Mouse (Mus musculus) G1E (cell line): ENCODE data around the gene Tbx6. TPM values are rescaled to one million over a fixed set of nuclear protein-coding genes. Genes with fewer than 3 reads are reported as not detected.

Source experiments
- ATAC-seq: 2 replicates; pipeline ENCODE4 v1.8.0; 2016; ENCODE audit warnings: mild to moderate bottlenecking; ENCODE audit not compliant: insufficient number of reproducible peaks, poor library complexity, low FRiP score, severe bottlenecking; ENCODE audit errors: extremely low read depth
- DNase-seq: peaks from one replicate; pipeline ENCODE4 v3.0.0; 2012; ENCODE audit warnings: low spot score
- H3K27me3 ChIP-seq: 2 replicates; pipeline ENCODE4 v1.6.1; 2012; ENCODE audit warnings: mild to moderate bottlenecking, low read length, inconsistent platforms; ENCODE audit not compliant: insufficient read depth
- H3K36me3 ChIP-seq: replicated peaks from 2 replicates; pipeline ENCODE3; 2012; ENCODE audit warnings: mild to moderate bottlenecking, inconsistent platforms
- H3K4me1 ChIP-seq: 2 replicates; pipeline ENCODE4 v1.6.1; 2012; ENCODE audit warnings: low read depth, low read length, inconsistent platforms, mixed read lengths; ENCODE audit not compliant: insufficient read depth
- H3K4me3 ChIP-seq: 2 replicates; pipeline ENCODE4 v1.5.1; 2012; ENCODE audit warnings: low read depth, mild to moderate bottlenecking, inconsistent platforms, low read length, moderate library complexity, mixed read lengths
- H3K9me3 ChIP-seq: replicated peaks from 2 replicates; pipeline ENCODE4 v1.6.1; 2012; ENCODE audit warnings: inconsistent platforms
- CTCF ChIP-seq: IDR thresholded peaks from 2 replicates; pipeline ENCODE4 v1.5.1; 2012; ENCODE audit warnings: low read depth, low read length, inconsistent platforms, mixed read lengths
- GATA1 ChIP-seq: IDR thresholded peaks from 2 replicates; pipeline ENCODE4 v1.6.1; 2012; ENCODE audit warnings: borderline replicate concordance, low read length, inconsistent platforms, mixed read lengths
- GATA2 ChIP-seq: IDR thresholded peaks from 2 replicates; pipeline ENCODE4 v1.6.1; 2012; ENCODE audit warnings: low read depth, low read length, inconsistent platforms, borderline replicate concordance
- POLR2AphosphoS5 ChIP-seq: IDR thresholded peaks from 2 replicates; pipeline ENCODE4 v1.6.1; 2012; ENCODE audit warnings: low read depth, low read length, inconsistent platforms; ENCODE audit not compliant: insufficient replicate concordance
- TAL1 ChIP-seq: conservative IDR thresholded peaks from 2 replicates; pipeline ENCODE4 v1.6.1; 2012; ENCODE audit warnings: low read depth, low read length, inconsistent platforms, mixed read lengths
- polyA plus RNA-seq: library from polyadenylated mRNA; stranded (reverse); fragments of >175 nt; gene quantifications from 2 replicates; pipeline ENCODE4 v1.2.3, GENCODE M21; 2012
- total RNA-seq, 2 experiments: library from RNA; stranded (forward) in 1 of 2; stranded (reverse) in 1 of 2; fragments of 200-1000 nt in 1 of 2; fragments of >200 nt in 1 of 2; fragmentation: Nextera tagmentation in 1 of 2; gene quantifications; 2 replicates each; pipeline ENCODE4 v1.2.3; 2014 to 2017

Gene Tbx6
- total and polyA plus RNA-seq, 3 experiments: 0.11 to 8.4 (median 1.1) TPM

DNA sequence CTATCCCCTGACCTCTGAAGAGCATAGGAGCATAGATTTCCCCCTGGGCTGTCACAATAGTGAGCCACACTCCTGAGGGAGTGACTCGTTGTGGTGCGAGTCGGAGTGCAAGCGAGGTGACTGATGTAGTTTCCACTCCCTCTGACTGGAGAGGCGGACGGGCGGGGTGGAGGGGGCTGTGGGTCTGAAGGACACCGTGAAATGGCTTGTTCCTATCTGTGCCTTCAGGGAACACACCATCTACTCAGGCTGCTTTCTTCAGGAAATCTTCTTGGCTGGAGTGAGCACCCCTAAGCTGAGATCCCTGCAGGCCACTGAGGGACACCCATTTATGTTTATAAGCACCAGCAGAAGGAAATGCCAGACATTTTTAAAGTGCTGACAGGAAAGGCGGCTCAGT, 41.5 kb downstream of the Tbx6 start:
- Histone ChIP-seq H3K36me3 (no peaks in the 10 kb centered on the region), H3K27me3 (peaks cover 39% of the 10 kb centered on the region), H3K9me3 (no peaks in the 10 kb centered on the region), H3K4me3 (no peak overlapping the region), H3K4me1 (peaks cover 8% of the 10 kb centered on the region)
- TF ChIP-seq GATA1 (no peak), TAL1 (no peak), POLR2AphosphoS5 (no peak), CTCF (no peak), GATA2 (no peak)
- DNase-seq: no peak
- ATAC-seq: no peak

DNA sequence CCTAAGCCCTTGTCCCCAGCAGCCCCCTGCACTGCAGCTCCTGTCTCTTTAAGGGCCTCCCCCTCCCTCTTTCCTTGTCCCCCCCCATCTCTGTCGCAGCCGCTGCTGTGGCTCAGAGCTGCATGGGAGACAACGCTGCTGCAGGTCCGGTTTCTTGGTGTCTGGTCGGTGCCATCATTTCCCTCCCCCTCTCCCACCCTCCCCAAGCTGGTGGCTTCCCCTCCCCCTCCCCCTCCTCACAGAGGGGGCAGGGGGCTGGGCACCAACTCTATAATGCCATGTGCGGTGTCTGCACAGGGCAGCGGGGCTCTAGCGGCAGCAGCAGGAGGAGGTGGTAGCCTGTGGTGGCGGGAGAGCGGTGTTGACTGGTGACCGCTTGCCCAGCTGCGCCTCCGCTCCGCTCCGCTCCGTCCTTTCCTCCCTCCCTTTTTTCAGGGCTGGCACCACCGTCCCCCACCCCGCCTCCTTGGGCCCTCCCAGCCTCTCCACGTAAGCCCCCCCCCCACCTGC, 42.0 kb downstream of the Tbx6 start:
- ATAC-seq: no peak
- Histone ChIP-seq H3K4me3 (no peak overlapping the region), H3K36me3 (no peaks in the 10 kb centered on the region), H3K27me3 (peaks cover 37% of the 10 kb centered on the region), H3K4me1 (peaks cover 8% of the 10 kb centered on the region), H3K9me3 (no peaks in the 10 kb centered on the region)
- no peak for TF ChIP-seq CTCF
- no peak for TF ChIP-seq POLR2AphosphoS5
- no peak for TF ChIP-seq GATA1
- TF ChIP-seq TAL1: no peak
- TF ChIP-seq GATA2: no peak
- no peak for DNase-seq

DNA sequence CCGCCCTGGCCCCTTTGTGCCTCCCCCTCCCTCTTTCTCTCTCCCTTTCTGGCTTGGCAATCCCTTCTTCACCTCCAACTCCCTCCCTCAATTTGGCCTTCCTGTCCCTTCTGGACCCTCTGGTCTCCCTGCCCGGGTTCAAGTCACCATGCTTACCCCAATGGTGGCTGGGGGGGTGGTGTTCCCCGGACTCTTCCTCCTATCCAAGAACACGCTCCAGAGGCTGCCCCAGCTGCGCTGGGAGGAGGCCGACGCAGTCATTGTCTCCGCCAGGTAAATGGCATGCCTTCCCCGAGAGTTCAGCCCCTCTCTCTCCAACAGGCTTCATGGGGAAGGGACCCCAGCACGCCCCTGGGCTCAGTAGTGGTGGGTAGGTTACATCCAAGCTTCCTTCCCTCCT, 42.7 kb downstream of the Tbx6 start:
- Histone ChIP-seq H3K27me3 (peaks cover 39% of the 10 kb centered on the region), H3K4me1 (peaks cover 8% of the 10 kb centered on the region), H3K9me3 (no peaks in the 10 kb centered on the region), H3K4me3 (no peak overlapping the region), H3K36me3 (no peaks in the 10 kb centered on the region)
- ATAC-seq: no peak
- no peak for DNase-seq
- TF ChIP-seq GATA2: no peak
- TF ChIP-seq CTCF: no peak
- TF ChIP-seq GATA1: no peak
- TF ChIP-seq POLR2AphosphoS5: no peak

DNA sequence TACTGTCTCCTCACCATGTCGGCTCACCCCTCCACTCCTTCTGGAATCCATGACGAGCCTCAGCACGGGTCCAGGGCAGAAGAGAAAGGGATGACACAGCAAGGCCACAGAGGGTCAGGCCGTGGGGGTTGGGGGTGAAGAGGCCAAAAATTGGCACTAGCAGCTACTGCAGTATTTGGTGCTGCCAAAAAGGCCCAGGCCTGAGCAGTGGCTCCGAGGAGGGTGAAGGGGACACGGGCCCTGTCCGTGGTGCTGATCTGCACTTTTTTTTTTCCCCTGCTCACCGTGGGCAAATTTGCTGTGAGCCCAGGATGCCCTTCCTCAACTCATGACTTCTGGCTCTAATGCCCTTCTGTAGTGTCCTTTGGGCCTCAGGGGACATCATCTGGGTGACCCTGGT, 44.1 kb downstream of the Tbx6 start:
- TF ChIP-seq TAL1 (no peak), CTCF (no peak), POLR2AphosphoS5 (no peak), GATA1 (no peak)
- H3K36me3 ChIP-seq: no peaks in the 10 kb centered on the region
- H3K4me1 ChIP-seq: peaks cover 13% of the 10 kb centered on the region
- no peak overlapping the region for H3K4me3 ChIP-seq
- ATAC-seq (no peak), DNase-seq (peak; percentile 59)
- peaks cover 43% of the 10 kb centered on the region for H3K27me3 ChIP-seq
- no peaks in the 10 kb centered on the region for H3K9me3 ChIP-seq

DNA sequence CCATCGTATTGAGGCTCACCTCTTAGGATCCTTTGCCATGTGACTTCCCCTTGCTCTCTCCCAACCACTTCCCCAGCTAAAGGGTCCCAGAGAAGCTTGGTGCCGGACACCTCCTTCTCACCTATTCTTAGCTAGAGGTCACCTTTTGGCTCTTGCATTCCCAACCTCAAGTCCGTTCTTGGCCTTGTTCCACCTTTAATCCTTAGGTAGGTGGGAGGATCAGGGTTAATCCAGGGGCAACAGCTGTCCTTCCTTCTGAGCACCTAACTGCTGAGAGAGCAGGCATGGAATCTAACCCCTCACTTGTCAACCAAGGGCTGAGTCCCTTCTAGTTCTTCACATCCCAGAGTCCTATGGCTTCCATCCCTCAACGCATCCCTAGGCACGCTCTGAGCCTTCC, 44.7 kb downstream of the Tbx6 start:
- H3K27me3 ChIP-seq: peaks cover 45% of the 10 kb centered on the region
- no peak overlapping the region for H3K4me3 ChIP-seq
- H3K36me3 ChIP-seq: no peaks in the 10 kb centered on the region
- H3K9me3 ChIP-seq: no peaks in the 10 kb centered on the region
- H3K4me1 ChIP-seq: peaks cover 13% of the 10 kb centered on the region
- ATAC-seq: no peak
- no peak for DNase-seq
- no peak for TF ChIP-seq CTCF
- TF ChIP-seq POLR2AphosphoS5: no peak
- TF ChIP-seq TAL1: no peak
- TF ChIP-seq GATA1: no peak
- no peak for TF ChIP-seq GATA2

DNA sequence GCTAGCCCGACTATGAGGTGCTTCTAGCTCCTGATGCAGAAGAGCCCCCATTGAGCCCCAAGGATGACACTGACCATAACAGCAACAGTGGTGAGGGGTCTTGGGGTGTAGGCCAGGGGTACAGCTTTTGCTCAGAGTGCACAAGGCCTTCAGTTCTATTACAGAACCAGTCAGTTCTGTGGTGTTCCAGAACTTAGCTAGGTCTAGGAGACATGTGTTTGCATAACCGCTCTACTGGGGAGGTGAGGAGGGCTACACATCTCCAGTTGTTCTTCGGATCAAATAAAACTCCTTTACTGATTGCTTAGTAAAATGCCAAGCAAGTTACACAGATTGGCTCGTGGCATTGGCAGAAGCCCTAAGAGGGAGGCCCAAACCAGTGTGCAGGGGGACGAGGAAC, 50.3 kb downstream of the Tbx6 start, which contains the start of gene 4930451I11Rik:
Gene 4930451I11Rik (minus strand): TSS at position 101 of the 400 bp plus-strand sequence.
- peak within 1 kb of the TSS; percentile 1; the same call in 1 of the 2 replicates for H3K4me3 ChIP-seq
- no peak for TF ChIP-seq POLR2AphosphoS5
- no peak for TF ChIP-seq CTCF
- TF ChIP-seq TAL1: no peak
- TF ChIP-seq GATA1: no peak
- TF ChIP-seq GATA2: no peak
- no peak for ATAC-seq
- peaks cover 61% of the 10 kb centered on the region for H3K27me3 ChIP-seq
- peaks cover 14% of the 10 kb centered on the region for H3K4me1 ChIP-seq
- DNase-seq: no peak
- H3K9me3 ChIP-seq: no peaks in the 10 kb centered on the region
- no peaks in the 10 kb centered on the region for H3K36me3 ChIP-seq

DNA sequence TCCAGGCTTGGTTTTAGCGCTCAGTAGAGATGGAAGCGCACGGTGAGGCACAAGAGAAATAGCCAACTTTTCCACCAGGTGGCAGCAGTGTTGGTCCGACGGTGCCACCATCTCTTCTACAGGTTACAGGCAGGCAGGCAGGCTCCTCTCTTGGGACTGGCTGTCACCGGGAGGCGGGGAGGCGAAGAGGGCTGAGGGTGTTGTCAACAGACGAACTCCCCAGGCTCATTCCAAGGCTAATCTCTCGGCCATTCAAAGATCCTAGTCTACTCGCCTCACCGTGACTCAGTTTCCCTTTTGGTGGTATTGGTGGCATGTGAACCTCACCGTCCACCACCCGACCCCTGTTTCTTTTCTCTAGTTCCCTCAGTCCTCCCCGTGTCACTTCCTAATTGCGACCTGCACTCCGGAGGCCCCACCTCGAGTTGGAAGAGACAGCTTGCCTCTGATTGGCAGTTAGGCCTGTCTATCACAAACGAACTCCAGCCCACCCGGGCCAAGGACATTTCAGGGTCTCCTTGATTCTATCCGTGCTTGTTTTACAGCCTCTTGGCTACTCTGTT, 50.8 kb downstream of the Tbx6 start:
- ATAC-seq: peak; percentile 57; the same call in 1 of the 2 replicates
- Histone ChIP-seq H3K4me1 (peaks cover 14% of the 10 kb centered on the region), H3K9me3 (no peaks in the 10 kb centered on the region), H3K36me3 (no peaks in the 10 kb centered on the region), H3K4me3 (peak overlapping the region; percentile 1; the same call in 1 of the 2 replicates), H3K27me3 (peaks cover 63% of the 10 kb centered on the region)
- DNase-seq: peak; percentile 61
- TF ChIP-seq CTCF (peak; percentile 46; the same call in 1 of the 2 replicates), GATA1 (no peak), TAL1 (no peak), GATA2 (no peak)
